In genomic region chr4:80159842-80160241, GRCm38 (mm10) we compare ENCODE assay signal across 20 mouse cellular contexts.
DNase-seq lines count a peak whose midpoint lies in the region; ATAC-seq lines count a peak whose summit lies in the region.
"Had no signal": no experiment of that assay in that cellular context is flagged by ENCODE, and none has a peak within 500 bp of the region (broad histone marks: within the 10 kb centered on the region; RNA-seq: fewer than 3 reads in every experiment).

No protein-coding gene starts in this region.

- ATAC-seq in frontal cortex, adult (ENCODE audit: low TSS enrichment): peak; percentile 90
- ATAC-seq: activated CD4-positive, CD25-positive, alpha-beta regulatory T cell, adult 4 months; CD4-positive, CD25-positive, alpha-beta regulatory T cell, adult 4 months; forebrain, embryonic 13.5 days; forebrain, embryonic 15.5 days; forebrain, postnatal 0 days; Patski had no signal

- intact Hi-C loops in left cerebral cortex, postnatal 36 days (cut with DNase I): no loop called here

- DNase-seq in frontal cortex, postnatal 25 days (ENCODE audit: low spot score in 2 of 2): no peak
- DNase-seq in left cerebral cortex, adult 11 months (ENCODE audit: low spot score): peak; percentile 6
- DNase-seq in left cerebral cortex, postnatal 36 days (ENCODE audit: low spot score in 2 of 2): no peak
- no peak for DNase-seq in urinary bladder, postnatal 14 days (ENCODE audit: low spot score)
- DNase-seq: adrenal gland, adult 8-10 months; adrenal gland, postnatal 14 days; adrenal gland, postnatal 36 days; B cell, adult 2 months; cerebellum, adult 11 months; cerebellum, adult 2 months; cerebellum, adult 9-10 months; cerebellum, postnatal 10 days; cerebellum, postnatal 25 days; forebrain, postnatal 0 days had no signal
